In genomic region chr4:135857597-135858186, GRCm38 (mm10) we compare ENCODE assay signal across 8 mouse cellular contexts. TPM values are rescaled to one million over a fixed set of nuclear protein-coding genes. Genes with fewer than 3 reads are reported as not detected.
DNase-seq lines count a peak whose midpoint lies in the region; ATAC-seq and TF ChIP-seq lines count a peak whose summit lies in the region.

No protein-coding gene starts in this region.

- H3K9ac ChIP-seq in heart, embryonic 14.5 days (ENCODE audit: low read length), result peak overlapping the region; percentile 96
- peak overlapping the region; percentile 91; the same call in 1 of the 2 replicates for H3K9ac ChIP-seq in hindbrain, postnatal 0 days (replicated peaks; ENCODE audit: low read length)

- peak overlapping the region in 1 of 2 experiments; percentile 24; a peak in 1 of 4 replicates for H3K27ac ChIP-seq in heart, embryonic 14.5 days (replicated peaks in 1 of 2; ENCODE audit: control insufficient read depth in 1 of 2, insufficient read depth in 1 of 2, low read depth in 2 of 2, low read length in 2 of 2)
- no peak overlapping the region for H3K27ac ChIP-seq in bone marrow macrophage, adult 2 months (ENCODE audit: insufficient read depth, low read depth, low read length)
- H3K27ac ChIP-seq in hindbrain, postnatal 0 days, result no peak overlapping the region

- peak overlapping the region; percentile 75 for H3K4me2 ChIP-seq in heart, embryonic 14.5 days (ENCODE audit: low read length)
- H3K4me2 ChIP-seq in hindbrain, postnatal 0 days (ENCODE audit: low read depth, low read length), result peak overlapping the region; percentile 65

- TF ChIP-seq POLR2A in bone marrow macrophage, adult 2 months (IDR thresholded peaks at IDR 0.05; ENCODE audit: borderline replicate concordance, low read depth, low read length), result no peak

- H3K36me3 ChIP-seq in heart, embryonic 14.5 days (ENCODE audit: control insufficient read depth, insufficient read depth, low read length), result peaks cover 19% of the 10 kb centered on the region
- peaks cover 3% of the 10 kb centered on the region; the same call in 1 of the 2 replicates for H3K36me3 ChIP-seq in hindbrain, postnatal 0 days (ENCODE audit: insufficient read depth, low read length)

- no peaks in the 10 kb centered on the region for H3K9me3 ChIP-seq in heart, embryonic 14.5 days (ENCODE audit: control insufficient read depth, low read length)
- no peaks in the 10 kb centered on the region for H3K9me3 ChIP-seq in hindbrain, postnatal 0 days (ENCODE audit: low read length)

- TF ChIP-seq CTCF in bone marrow macrophage, adult 2 months (IDR thresholded peaks at IDR 0.05; ENCODE audit: low read depth, low read length), result no peak
- TF ChIP-seq CTCF in hindbrain, postnatal 0 days (IDR thresholded peaks at IDR 0.05; ENCODE audit: low read depth), result no peak

- no peaks in the 10 kb centered on the region for H3K27me3 ChIP-seq in heart, embryonic 14.5 days (ENCODE audit: control insufficient read depth, insufficient read depth, low read length)
- no peaks in the 10 kb centered on the region for H3K27me3 ChIP-seq in hindbrain, postnatal 0 days (ENCODE audit: insufficient read depth, low read length)

- DNase-seq in heart, adult 18-20 months, result no peak
- DNase-seq in hindbrain, postnatal 0 days (ENCODE audit: low spot score), result no peak
- DNase-seq in naive thymus-derived CD4-positive, alpha-beta T cell, adult 2 months (ENCODE audit: low read depth), result peak; percentile 29
- DNase-seq in left cerebral cortex, adult 8-10 months (ENCODE audit: low spot score in 2 of 2), result no peak
- DNase-seq in lung, adult 18-20 months, result no peak
- DNase-seq in urinary bladder, postnatal 10 days (ENCODE audit: low spot score), result no peak

- WGBS in heart, embryonic 14.5 days, result 11% methylated on average over 7 of the region's 7 CpGs
- WGBS in hindbrain, postnatal 0 days, result 11% methylated on average over 7 of the region's 7 CpGs

- no peak for ATAC-seq in heart, embryonic 14.5 days (ENCODE audit: insufficient number of reproducible peaks, insufficient read depth, low FRiP score, low read depth)
- no peak for ATAC-seq in hindbrain, postnatal 0 days

- H3K4me1 ChIP-seq in heart, embryonic 14.5 days (ENCODE audit: control insufficient read depth in 2 of 2, insufficient read depth in 2 of 2, low read length in 2 of 2), result peaks cover 5 to 35% of the 10 kb centered on the region in 2 experiments
- peaks cover 23% of the 10 kb centered on the region for H3K4me1 ChIP-seq in bone marrow macrophage, adult 2 months (ENCODE audit: control insufficient read depth, insufficient read depth, low read length)
- peaks cover 12% of the 10 kb centered on the region; the same call in 1 of the 2 replicates for H3K4me1 ChIP-seq in hindbrain, postnatal 0 days (ENCODE audit: insufficient read depth, low read length)

- peak overlapping the region; percentile 15 to 95 for H3K4me3 ChIP-seq in heart, embryonic 14.5 days (ENCODE audit: control insufficient read depth in 1 of 2, insufficient read depth in 1 of 2, low read depth in 1 of 2, low read length in 2 of 2)
- H3K4me3 ChIP-seq in bone marrow macrophage, adult 2 months (ENCODE audit: insufficient read depth, low read length), result peak overlapping the region; percentile 85
- peak overlapping the region; percentile 91 for H3K4me3 ChIP-seq in hindbrain, postnatal 0 days (ENCODE audit: low read length)

RNA-seq across cellular contexts. Expression of gene Srsf10, which starts 2.1 kb away (rescaled TPM):
- polyA plus RNA-seq in heart, embryonic 14.5 days (2014; fragmentation: Nextera tagmentation; extraction: Ambion mirVana), result 144 and 147 TPM in 2 replicates
- 10 to 100 TPM; 40.6 to 50.5 TPM for total RNA-seq in heart, adult 18-20 months (2021)
- 82.1 and 98.0 TPM in 2 replicates for polyA plus RNA-seq in bone marrow macrophage, adult 2 months (2012; ENCODE audit: insufficient read depth, insufficient read length, missing spikeins)
- total RNA-seq in hindbrain, postnatal 0 days (2014; rRNA removed), result 52.8 and 61.0 TPM in 2 replicates
- 147 and 155 TPM in 2 replicates for polyA plus RNA-seq in hindbrain, postnatal 0 days (2015; fragmentation: Nextera tagmentation; extraction: Ambion mirVana)
- total RNA-seq in left cerebral cortex, adult 8-10 months (2022), result 10 to 100 TPM; 60.1 to 69.5 (median 63.3) TPM

RNA-seq across cellular contexts. Expression of gene Pnrc2, which starts 16.0 kb away (rescaled TPM):
- polyA plus RNA-seq in heart, embryonic 14.5 days (2014; fragmentation: Nextera tagmentation; extraction: Ambion mirVana), result 133 and 137 TPM in 2 replicates
- total RNA-seq in heart, adult 18-20 months (2021), result 10 to 100 TPM; 62.7 to 68.0 TPM
- 126 and 135 TPM in 2 replicates for polyA plus RNA-seq in bone marrow macrophage, adult 2 months (2012; ENCODE audit: insufficient read depth, insufficient read length, missing spikeins)
- 54.9 and 55.0 TPM in 2 replicates for total RNA-seq in hindbrain, postnatal 0 days (2014; rRNA removed)
- polyA plus RNA-seq in hindbrain, postnatal 0 days (2015; fragmentation: Nextera tagmentation; extraction: Ambion mirVana), result 81.7 and 90.4 TPM in 2 replicates
- total RNA-seq in left cerebral cortex, adult 8-10 months (2022), result 10 to 100 TPM; 39.6 to 49.8 (median 44.9) TPM

RNA-seq across cellular contexts. Expression of gene Cnr2, which starts 37.5 kb away (rescaled TPM):
- polyA plus RNA-seq in heart, embryonic 14.5 days (2014; fragmentation: Nextera tagmentation; extraction: Ambion mirVana), result 0.36 and 0.38 TPM in 2 replicates
- total RNA-seq in heart, adult 18-20 months (2021), result 1 to 10 TPM in 1 of 2 experiments, under 1 TPM in 1; 0.52 to 1.7 TPM
- 17.3 and 18.8 TPM in 2 replicates for polyA plus RNA-seq in bone marrow macrophage, adult 2 months (2012; ENCODE audit: insufficient read depth, insufficient read length, missing spikeins)
- total RNA-seq in hindbrain, postnatal 0 days (2014; rRNA removed), result 0.04 and 0.58 TPM in 2 replicates
- 0.04 and 0.06 TPM in 2 replicates for polyA plus RNA-seq in hindbrain, postnatal 0 days (2015; fragmentation: Nextera tagmentation; extraction: Ambion mirVana)
- total RNA-seq in left cerebral cortex, adult 8-10 months (2022), result under 1 TPM; 0.13 to 0.74 (median 0.40) TPM
